Mouse (Mus musculus) megakaryocyte, embryonic 14.5 days (primary cell): ENCODE results near the gene Hps4.

Source experiments
- FLI1 ChIP-seq: IDR thresholded peaks from 2 replicates; pipeline ENCODE4 v1.6.1; 2012; ENCODE audit warnings: low read length, inconsistent platforms, mixed read lengths
- GATA1 ChIP-seq: IDR thresholded peaks from 3 replicates; pipeline ENCODE4 v1.6.1; 2012; ENCODE audit warnings: mixed read lengths, low read length, inconsistent platforms, borderline replicate concordance

DNA sequence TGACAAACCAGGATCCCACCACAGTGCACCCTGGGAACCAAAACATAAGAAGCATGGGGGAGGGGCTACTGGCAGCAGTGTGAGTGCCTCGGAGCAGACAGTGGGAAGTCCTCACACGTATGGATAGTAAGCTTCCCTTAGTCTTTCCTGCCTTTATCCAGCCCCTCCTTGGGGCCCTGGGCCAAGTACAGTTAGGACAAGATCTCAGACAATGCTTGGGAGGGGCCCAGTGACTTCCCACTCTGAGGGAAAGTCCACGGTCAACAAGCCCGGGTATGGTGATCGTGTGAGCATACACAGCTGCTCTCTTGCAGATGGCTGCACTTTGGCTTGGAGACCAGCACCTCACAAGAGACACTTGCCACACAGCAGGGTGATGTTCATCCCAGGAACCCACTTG, 25.6 kb upstream of the Hps4 start:
- TF ChIP-seq GATA1 (no peak), FLI1 (no peak)
